Mouse (Mus musculus) E14TG2a.4 (cell line): ENCODE data around the gene Csmd2.

Source experiments
- CTCF ChIP-seq: conservative IDR thresholded peaks from 2 replicates; pipeline ENCODE4 v1.5.1; 2014; ENCODE audit warnings: low read length
- NANOG ChIP-seq: IDR thresholded peaks from 2 replicates; pipeline ENCODE4 v1.6.1; 2014; ENCODE audit warnings: borderline replicate concordance, low read length, mixed read lengths
- POU5F1 ChIP-seq: IDR thresholded peaks from 2 replicates; pipeline ENCODE4 v1.6.1; 2014; ENCODE audit warnings: low read length, borderline replicate concordance

- TF ChIP-seq CTCF (no peak), POU5F1 (no peak), NANOG (no peak)
Observed at GRCm38 (mm10) chr4:128441228-128441627, 453.6 kb downstream of the Csmd2 start.
